Mouse (Mus musculus) intestine, embryonic 15.5 days (tissue): ENCODE results near the gene Mcfd2. TPM values are rescaled to one million over a fixed set of nuclear protein-coding genes. Genes with fewer than 3 reads are reported as not detected.

Experiments used
- ATAC-seq: fragments of 200-750 bp; cut with Nextera tagmentation; 2 replicates; pipeline ENCODE4 v1.8.0; 2017; ENCODE audit warnings: moderate TSS enrichment, moderate library complexity
- H3K27ac ChIP-seq: fragments of 300-500 bp; sonication (generic); 2 replicates; pipeline ENCODE4 v1.5.1; 2015; ENCODE audit warnings: mild to moderate bottlenecking, inconsistent platforms
- H3K27me3 ChIP-seq: fragments of 300-500 bp; sonication (generic); replicated peaks from 2 replicates; pipeline ENCODE4 v1.6.1; 2015; ENCODE audit warnings: inconsistent platforms
- H3K36me3 ChIP-seq: fragments of 300-500 bp; sonication (generic); 2 replicates; pipeline ENCODE4 v1.6.1; 2015; ENCODE audit warnings: inconsistent platforms
- H3K4me1 ChIP-seq: fragments of 300-500 bp; sonication (generic); replicated peaks from 2 replicates; pipeline ENCODE4 v1.6.1; 2015; ENCODE audit warnings: inconsistent platforms
- H3K4me2 ChIP-seq: fragments of 300-500 bp; sonication (generic); replicated peaks from 2 replicates; pipeline ENCODE4 v1.6.1; 2015; ENCODE audit warnings: mild to moderate bottlenecking, inconsistent platforms
- H3K4me3 ChIP-seq: fragments of 300-500 bp; sonication (generic); replicated peaks from 2 replicates; pipeline ENCODE4 v1.5.1; 2015; ENCODE audit warnings: inconsistent platforms
- H3K9ac ChIP-seq: fragments of 300-500 bp; sonication (generic); 2 replicates; pipeline ENCODE4 v1.6.1; 2015; ENCODE audit warnings: inconsistent platforms
- H3K9me3 ChIP-seq: fragments of 300-500 bp; sonication (generic); 2 replicates; pipeline ENCODE4 v1.6.1; 2016; ENCODE audit warnings: inconsistent platforms
- WGBS: fragments of 180-500 bp; shearing (Covaris S2); methylation state at CpG from one replicate; pipeline ENCODE4 v1.1.7; 2015; 5-methylcytosine and 5-hydroxymethylcytosine counted together
- polyA plus RNA-seq: library from polyadenylated mRNA; unstranded; fragments of >200 nt; fragmentation: Nextera tagmentation; extraction: Ambion mirVana; gene quantifications from 2 replicates; pipeline ENCODE4 v1.2.1, GENCODE M21; 2015

Mcfd2 gene
- polyA plus RNA-seq, 1 experiment from 2014 or later, result 117 TPM

DNA sequence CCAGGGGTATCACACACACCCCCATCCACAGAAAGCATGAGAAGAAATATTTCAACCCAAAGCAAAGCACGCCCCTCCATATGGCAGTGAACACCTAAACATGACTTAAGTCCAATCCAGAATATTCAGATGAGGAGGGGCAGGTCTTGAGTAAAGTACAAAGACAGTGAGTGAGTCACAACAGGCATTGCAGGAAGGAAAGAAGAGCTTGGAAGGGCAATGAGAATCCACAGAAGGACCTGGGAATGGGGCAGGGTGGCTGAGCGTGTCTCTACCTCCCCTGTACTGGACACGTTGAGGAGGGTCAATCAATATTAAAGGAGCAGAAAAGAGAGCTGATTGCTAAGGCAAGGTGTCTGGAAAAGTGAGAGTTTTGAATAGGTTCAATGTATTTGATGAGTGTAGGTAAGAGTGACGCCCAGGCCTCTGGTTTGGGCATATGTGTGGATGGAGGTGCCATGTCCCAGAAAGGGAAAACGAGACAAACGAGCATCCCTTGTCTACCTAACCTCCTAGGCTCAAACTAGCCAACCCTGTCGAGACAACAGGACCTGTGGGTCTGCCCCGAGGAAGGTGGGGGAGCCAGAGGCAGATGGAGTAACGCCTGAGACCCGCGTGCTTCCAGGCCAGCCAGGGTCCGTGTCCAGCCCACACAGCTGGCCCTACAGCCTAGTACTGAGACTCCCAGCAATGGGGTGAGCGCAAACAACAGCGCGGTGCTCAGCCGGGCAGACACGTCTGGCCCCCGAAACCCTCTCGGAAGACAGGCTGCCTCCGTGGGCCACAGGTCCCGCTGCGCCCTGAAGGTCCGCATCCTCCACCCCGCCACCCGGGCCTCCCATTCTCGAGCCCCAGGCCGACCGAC lies 576 bp downstream of the Mcfd2 start:
- peak; percentile 77 for ATAC-seq
- peak overlapping the region; percentile 61 for H3K4me2 ChIP-seq
- no peaks in the 10 kb centered on the region for H3K27me3 ChIP-seq
- peak overlapping the region; percentile 74; the same call in 1 of the 2 replicates for H3K27ac ChIP-seq
- peak overlapping the region; percentile 97 for H3K9ac ChIP-seq
- peaks cover 19% of the 10 kb centered on the region for H3K36me3 ChIP-seq
- H3K4me1 ChIP-seq, result peaks cover 16% of the 10 kb centered on the region
- WGBS, result 4% methylated on average over 28 of the region's 28 CpGs
- H3K4me3 ChIP-seq, result peak overlapping the region; percentile 89
- no peaks in the 10 kb centered on the region; the same call in 1 of the 2 replicates for H3K9me3 ChIP-seq

DNA sequence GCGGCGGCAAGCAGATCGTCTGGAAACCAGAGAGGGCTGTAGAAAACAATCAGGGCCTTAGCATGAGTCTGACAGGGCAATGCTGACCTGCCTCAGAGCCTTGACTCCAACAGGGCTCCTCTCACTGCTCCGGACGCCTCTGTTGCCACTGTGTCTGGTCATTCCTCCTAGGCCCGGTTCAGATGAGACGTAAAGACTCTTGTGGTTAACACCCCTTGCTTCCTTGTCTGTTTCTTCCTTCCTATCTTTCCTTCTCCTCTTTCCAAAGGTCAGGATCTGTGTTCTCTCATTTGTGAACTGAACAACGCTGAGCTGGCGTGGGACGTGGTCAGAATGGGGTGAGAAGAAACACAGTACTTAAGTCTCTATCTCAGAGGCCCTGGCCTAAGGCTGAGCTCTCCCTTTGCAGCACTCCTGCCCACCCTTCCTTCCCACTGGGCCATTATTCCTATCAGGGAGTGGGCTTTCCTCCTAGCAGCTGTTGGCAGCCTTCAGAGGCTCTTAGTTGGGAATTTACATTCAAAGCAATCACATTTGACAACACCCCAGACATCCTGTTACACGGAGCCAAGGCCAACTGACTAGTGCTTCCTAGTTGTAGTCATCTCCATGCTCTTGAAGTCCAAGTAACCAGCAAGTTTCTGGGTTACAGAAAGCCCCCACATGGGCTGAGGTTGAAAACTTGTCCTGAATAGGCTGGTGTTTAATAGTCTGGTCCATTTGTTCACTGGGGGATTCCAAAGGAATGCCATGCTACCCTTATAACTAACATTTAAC lies 1.5 kb downstream of the Mcfd2 start:
- Histone ChIP-seq H3K9me3 (no peaks in the 10 kb centered on the region; the same call in 1 of the 2 replicates), H3K4me2 (peak overlapping the region; percentile 61), H3K36me3 (peaks cover 20% of the 10 kb centered on the region), H3K4me1 (peaks cover 13% of the 10 kb centered on the region), H3K9ac (no peak overlapping the region; the same call in 1 of the 2 replicates), H3K27ac (no peak overlapping the region), H3K4me3 (peak overlapping the region; percentile 89), H3K27me3 (no peaks in the 10 kb centered on the region)
- WGBS, result 87% methylated on average over 11 of the region's 11 CpGs
- ATAC-seq, result no peak

- Histone ChIP-seq H3K9ac (no peak overlapping the region), H3K4me2 (0 out of 2 replicates have a peak overlapping the region, but pooled peaks have one; percentile 61), H3K27ac (no peak overlapping the region), H3K36me3 (peaks cover 20% of the 10 kb centered on the region), H3K27me3 (no peaks in the 10 kb centered on the region), H3K4me3 (no peak overlapping the region), H3K9me3 (no peaks in the 10 kb centered on the region; the same call in 1 of the 2 replicates), H3K4me1 (peaks cover 13% of the 10 kb centered on the region)
- no peak for ATAC-seq
- WGBS, result 90% methylated on average over 6 of the region's 6 CpGs
These were observed 2.3 kb downstream of the Mcfd2 start for GRCm38 (mm10) chr17:87263401-87263800.

- Histone ChIP-seq H3K9ac (no peak overlapping the region), H3K4me1 (no peaks in the 10 kb centered on the region), H3K27ac (no peak overlapping the region), H3K9me3 (no peaks in the 10 kb centered on the region), H3K36me3 (peaks cover 30% of the 10 kb centered on the region), H3K4me3 (no peak overlapping the region), H3K4me2 (no peak overlapping the region), H3K27me3 (no peaks in the 10 kb centered on the region)
- WGBS, result 87% methylated on average over 16 of the region's 16 CpGs
- ATAC-seq, result no peak
These were observed 10.1 kb downstream of the Mcfd2 start for GRCm38 (mm10) chr17:87255672-87256071.

GRCm38 (mm10) chr17:87254384-87254783 lies 11.4 kb downstream of the Mcfd2 start:
- 73% methylated on average over 8 of the region's 8 CpGs for WGBS
- H3K27ac ChIP-seq, result no peak overlapping the region
- peaks cover 24% of the 10 kb centered on the region; the same call in 1 of the 2 replicates for H3K36me3 ChIP-seq
- no peaks in the 10 kb centered on the region for H3K4me1 ChIP-seq
- no peak overlapping the region for H3K9ac ChIP-seq
- no peak overlapping the region for H3K4me3 ChIP-seq
- no peaks in the 10 kb centered on the region for H3K9me3 ChIP-seq
- H3K27me3 ChIP-seq, result no peaks in the 10 kb centered on the region
- H3K4me2 ChIP-seq, result no peak overlapping the region
- no peak for ATAC-seq

- H3K27ac ChIP-seq, result no peak overlapping the region
- 68% methylated on average over 9 of the region's 9 CpGs for WGBS
These were observed 19.6 kb downstream of the Mcfd2 start for GRCm38 (mm10) chr17:87246103-87246502.

DNA sequence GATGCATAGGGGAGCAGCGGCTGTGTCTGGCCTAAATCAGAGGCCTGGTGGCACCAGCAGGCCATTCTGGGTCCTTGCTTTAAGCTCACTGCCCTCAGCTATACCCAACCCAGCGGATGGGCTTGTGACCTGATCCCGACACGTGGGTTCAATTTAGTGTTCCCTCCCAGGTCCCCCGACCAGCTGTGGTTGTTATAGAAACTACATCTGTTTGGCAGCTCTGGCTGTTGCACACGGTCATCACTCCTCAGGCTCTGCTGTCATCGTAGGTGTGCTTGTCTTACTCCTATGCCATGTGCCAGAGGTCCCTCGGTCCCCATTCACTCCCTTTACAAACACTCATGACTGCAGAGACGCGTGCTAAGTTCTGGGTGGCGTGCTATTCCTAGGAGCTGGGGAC lies 27.9 kb downstream of the Mcfd2 start:
- H3K4me1 ChIP-seq, result peaks cover 4% of the 10 kb centered on the region
- no peaks in the 10 kb centered on the region for H3K36me3 ChIP-seq
- no peak overlapping the region for H3K9ac ChIP-seq
- no peak for ATAC-seq
- H3K4me3 ChIP-seq, result no peak overlapping the region
- H3K27ac ChIP-seq, result no peak overlapping the region
- no peaks in the 10 kb centered on the region for H3K27me3 ChIP-seq
- H3K9me3 ChIP-seq, result no peaks in the 10 kb centered on the region
- WGBS, result 79% methylated on average over 11 of the region's 11 CpGs
- no peak overlapping the region for H3K4me2 ChIP-seq

More at GRCm38 (mm10) chr17:87246103-87246502, 19.6 kb downstream of the Mcfd2 start:
- ATAC-seq, result no peak
- Histone ChIP-seq H3K9me3 (no peaks in the 10 kb centered on the region), H3K4me2 (no peak overlapping the region), H3K9ac (no peak overlapping the region), H3K4me3 (no peak overlapping the region), H3K36me3 (no peaks in the 10 kb centered on the region), H3K4me1 (0 out of 2 replicates have a peak, but pooled peaks cover 7% of the 10 kb centered on the region), H3K27me3 (no peaks in the 10 kb centered on the region)

GRCm38 (mm10) chr17:87236725-87237650 lies 28.7 kb downstream of the Mcfd2 start:
- no peak overlapping the region for H3K4me2 ChIP-seq
- no peaks in the 10 kb centered on the region for H3K27me3 ChIP-seq
- no peak overlapping the region for H3K4me3 ChIP-seq
- peak; percentile 71; the same call in 1 of the 2 replicates for ATAC-seq
- H3K4me1 ChIP-seq, result peaks cover 4% of the 10 kb centered on the region
- no peak overlapping the region for H3K9ac ChIP-seq
- H3K36me3 ChIP-seq, result no peaks in the 10 kb centered on the region
- no peaks in the 10 kb centered on the region for H3K9me3 ChIP-seq
- H3K27ac ChIP-seq, result no peak overlapping the region
- WGBS, result 39% methylated on average over 18 of the region's 18 CpGs

DNA sequence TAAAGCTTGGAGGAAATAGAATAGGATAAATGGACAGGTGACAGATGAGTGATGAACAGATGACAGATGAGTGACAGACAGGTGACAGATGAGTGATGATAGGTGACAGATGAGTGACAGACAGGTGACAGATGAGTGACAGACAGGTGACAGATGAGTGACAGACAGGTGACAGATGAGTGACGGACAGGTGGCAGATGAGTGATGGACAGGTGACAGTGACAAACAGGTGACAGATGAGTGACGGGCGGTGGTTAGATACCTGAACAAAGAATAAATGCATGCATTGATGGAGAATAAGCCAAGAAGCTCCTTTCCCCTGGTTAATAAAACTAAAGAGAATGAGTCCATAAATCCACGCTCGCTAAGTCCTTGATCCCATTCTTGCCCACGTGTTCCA lies 30.7 kb downstream of the Mcfd2 start:
- Histone ChIP-seq H3K27ac (no peak overlapping the region), H3K27me3 (no peaks in the 10 kb centered on the region), H3K4me2 (no peak overlapping the region), H3K9ac (no peak overlapping the region), H3K9me3 (no peaks in the 10 kb centered on the region), H3K36me3 (no peaks in the 10 kb centered on the region), H3K4me1 (peaks cover 4% of the 10 kb centered on the region), H3K4me3 (no peak overlapping the region)
- 91% methylated on average over 6 of the region's 6 CpGs for WGBS
- ATAC-seq, result no peak

DNA sequence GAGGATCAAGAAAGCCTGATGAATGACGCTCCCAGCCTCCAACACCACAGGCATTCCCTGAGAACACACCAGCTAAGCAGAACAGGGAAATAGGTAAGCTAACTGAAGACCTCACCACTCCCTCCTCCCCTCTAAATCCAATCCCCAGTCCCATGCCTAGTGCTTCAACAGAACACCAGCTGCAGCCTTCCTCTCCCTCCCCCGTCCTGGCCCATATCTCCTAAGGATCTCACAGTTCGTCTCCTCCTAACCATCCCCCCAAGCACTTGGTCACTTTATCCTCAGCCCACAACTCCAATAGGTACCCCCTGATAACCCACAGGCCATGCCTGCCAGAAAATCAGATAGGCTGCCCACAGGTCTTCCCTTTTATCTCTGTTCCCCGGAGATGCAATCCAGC lies 37.9 kb downstream of the Mcfd2 start:
- H3K4me1 ChIP-seq, result no peaks in the 10 kb centered on the region
- H3K27ac ChIP-seq, result no peak overlapping the region
- H3K27me3 ChIP-seq, result no peaks in the 10 kb centered on the region
- no peak overlapping the region for H3K4me2 ChIP-seq
- no peaks in the 10 kb centered on the region for H3K36me3 ChIP-seq
- WGBS, result 64% methylated on average over 4 of the region's 4 CpGs
- H3K9ac ChIP-seq, result no peak overlapping the region
- H3K9me3 ChIP-seq, result no peaks in the 10 kb centered on the region
- ATAC-seq, result no peak
- no peak overlapping the region for H3K4me3 ChIP-seq

DNA sequence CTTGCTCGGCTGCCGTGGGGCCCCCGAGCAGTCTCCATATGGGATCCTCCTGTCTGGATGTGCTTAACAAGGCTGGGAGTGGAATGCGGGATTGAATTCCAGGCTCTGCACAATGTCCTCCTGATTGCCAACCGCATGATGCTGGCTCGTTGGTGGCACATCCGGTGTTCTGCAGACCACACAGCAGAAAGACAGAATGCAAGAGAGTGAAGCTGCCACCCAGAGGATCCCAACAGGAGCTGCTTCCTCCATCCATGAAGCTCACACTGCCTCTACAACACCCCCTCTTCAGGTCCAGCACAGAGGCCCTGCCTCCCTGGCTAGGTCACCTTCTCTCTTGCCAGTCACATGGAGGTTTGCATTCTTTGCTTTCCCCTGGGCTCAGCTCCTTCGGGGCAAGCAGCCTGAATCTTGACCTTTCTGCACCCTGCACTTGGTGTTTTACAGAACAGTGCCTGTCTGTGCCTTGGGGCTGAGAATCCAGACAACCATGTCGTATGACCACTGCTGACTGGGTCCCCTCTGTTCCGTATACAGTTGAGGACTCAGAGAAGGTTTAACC lies 39.6 kb downstream of the Mcfd2 start:
- H3K4me2 ChIP-seq, result no peak overlapping the region
- H3K9me3 ChIP-seq, result no peaks in the 10 kb centered on the region
- H3K27ac ChIP-seq, result no peak overlapping the region
- no peaks in the 10 kb centered on the region for H3K36me3 ChIP-seq
- no peak overlapping the region for H3K4me3 ChIP-seq
- no peak overlapping the region for H3K9ac ChIP-seq
- ATAC-seq, result no peak
- 42% methylated on average over 10 of the region's 10 CpGs for WGBS
- H3K27me3 ChIP-seq, result no peaks in the 10 kb centered on the region
- H3K4me1 ChIP-seq, result no peaks in the 10 kb centered on the region
